Mouse (Mus musculus) embryo, embryonic 10 days (tissue): ENCODE measurements at regions not wholly inside any gene's neighbourhood (a gene's known extent, or its start where the extent isn't known, plus 50 kb on each side); places are given as distances from the start of the nearest gene placed in this dataset.

Experiments
- DNase-seq: peaks from one replicate; pipeline ENCODE4 v3.0.0-alpha.2; 2015; ENCODE audit warnings: low spot score

- no peak for DNase-seq
These were observed 58.7 kb downstream of the Mycn start for GRCm38 (mm10) chr12:12882931-12883553.

DNA sequence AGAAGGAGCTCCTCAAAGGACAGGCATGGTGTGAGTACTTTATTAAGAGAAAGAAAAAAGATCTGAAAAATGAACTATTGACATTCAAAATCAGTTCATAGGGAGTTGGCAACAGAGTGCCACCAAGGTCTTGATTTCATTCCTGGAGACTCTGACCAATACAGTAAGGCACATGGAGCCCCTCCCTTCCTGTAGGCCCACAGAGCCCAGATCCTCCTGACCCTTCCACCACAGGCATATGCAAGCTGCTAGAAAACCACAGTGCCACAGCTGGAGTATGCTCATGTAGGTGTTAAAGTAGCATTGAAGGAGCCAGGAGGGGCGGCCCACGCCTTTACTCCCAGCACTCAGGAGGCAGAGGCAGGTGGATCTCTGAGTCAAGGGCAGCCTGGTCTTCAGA is 63.7 kb downstream of the Mycn start:
- DNase-seq, result no peak

DNA sequence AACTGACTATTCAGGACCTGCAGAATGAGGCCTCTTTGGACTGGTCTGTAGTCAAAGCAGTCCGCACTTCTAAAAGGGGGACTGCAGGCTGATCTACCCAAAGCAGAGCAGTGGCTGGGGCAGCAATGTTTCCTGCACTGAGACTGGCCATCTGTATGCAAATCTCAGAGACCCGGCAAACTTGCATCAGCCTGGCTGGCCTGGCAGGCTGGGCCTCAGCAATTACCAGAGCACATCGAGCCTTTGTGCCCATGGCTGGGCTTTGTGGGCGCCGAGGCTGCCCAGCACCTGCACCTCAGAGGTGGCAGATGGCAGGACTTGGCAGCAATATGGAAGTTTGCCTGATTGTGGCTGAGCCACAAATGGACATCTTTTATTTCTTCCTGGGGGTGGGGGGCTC is 64.2 kb downstream of the Mycn start:
- DNase-seq, result peak; percentile 35

DNA sequence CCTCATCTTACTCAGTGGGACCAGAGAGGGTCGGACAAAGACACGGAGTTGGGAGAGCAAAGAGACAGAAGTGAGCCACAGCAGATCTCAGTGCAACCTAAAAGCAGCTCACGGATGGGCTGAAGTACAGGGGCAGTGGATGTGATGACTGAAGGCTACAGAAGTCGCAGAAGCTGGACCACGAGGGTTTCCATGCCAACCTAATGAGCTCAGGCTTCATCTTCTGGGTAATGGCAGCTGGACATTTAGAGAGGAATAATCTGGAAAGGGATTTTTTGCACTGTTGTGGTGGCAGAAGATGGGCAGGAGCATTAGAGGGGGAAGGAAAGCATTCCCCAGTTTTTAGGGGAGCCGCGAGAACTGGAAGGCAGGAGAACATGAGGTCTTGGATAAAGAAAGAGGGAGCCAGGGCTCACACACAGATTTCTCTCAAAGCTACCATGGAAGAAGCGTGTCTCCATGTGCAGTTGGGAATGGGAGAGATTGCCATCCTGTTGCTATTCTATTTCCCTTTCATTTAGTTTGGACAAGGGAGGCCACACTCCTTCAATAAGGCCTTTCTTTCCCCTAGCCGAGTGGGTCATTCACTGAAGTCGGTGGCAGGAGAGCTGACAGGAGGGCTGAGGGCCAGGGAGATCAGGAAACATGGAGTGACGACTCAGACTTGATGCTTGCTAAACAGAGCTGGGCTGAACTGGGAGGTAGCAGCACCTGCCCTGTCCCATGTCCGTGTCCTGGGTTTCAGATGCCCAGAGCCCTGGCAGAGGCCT is 65.6 kb downstream of the Mycn start:
- DNase-seq, result peak; percentile 27

- no peak for DNase-seq
These were observed 68.2 kb downstream of the Mycn start for GRCm38 (mm10) chr12:12873551-12873950.

- no peak for DNase-seq
These were observed 68.7 kb downstream of the Mycn start for GRCm38 (mm10) chr12:12872974-12873373.

- no peak for DNase-seq
These were observed 70.4 kb downstream of the Mycn start for GRCm38 (mm10) chr12:12871272-12871671.

DNA sequence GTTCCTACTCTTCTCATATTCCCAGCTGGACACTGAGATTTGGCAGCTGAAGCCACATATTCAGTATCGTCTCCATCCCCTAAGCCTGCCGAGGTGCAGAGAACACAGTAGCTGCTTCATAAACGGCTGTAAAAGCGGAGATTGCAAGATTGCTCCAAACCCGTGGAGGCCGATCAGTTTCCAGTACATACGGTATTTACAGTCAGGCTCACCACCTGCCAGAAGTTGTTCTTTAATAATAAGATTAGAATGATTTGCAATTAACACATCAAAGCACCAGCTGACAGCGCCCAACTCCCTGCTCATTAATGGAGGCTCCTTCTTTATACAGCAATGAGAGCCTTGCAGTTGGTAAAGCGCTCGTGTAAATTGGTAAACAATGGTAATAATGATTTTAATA is 75.1 kb downstream of the Mycn start:
- DNase-seq, result no peak

- DNase-seq, result peak; percentile 68
These were observed 91.0 kb downstream of the Mycn start for GRCm38 (mm10) chr12:12850681-12851080.

- no peak for DNase-seq
These were observed 95.0 kb downstream of the Mycn start for GRCm38 (mm10) chr12:12846716-12847115.

- DNase-seq, result peak; percentile 67
These were observed 99.3 kb downstream of the Mycn start for GRCm38 (mm10) chr12:12842247-12842957.

- no peak for DNase-seq
These were observed 100.1 kb downstream of the Mycn start for GRCm38 (mm10) chr12:12841385-12842238.

GRCm38 (mm10) chr12:12840661-12841384 is 100.9 kb downstream of the Mycn start:
- peak; percentile 63 for DNase-seq

GRCm38 (mm10) chr12:12837775-12838174 is 103.9 kb downstream of the Mycn start:
- DNase-seq, result no peak

GRCm38 (mm10) chr12:12827821-12828641 is 113.7 kb downstream of the Mycn start:
- peak; percentile 11 for DNase-seq

GRCm38 (mm10) chr12:12827379-12827778 is 114.3 kb downstream of the Mycn start:
- DNase-seq, result no peak

GRCm38 (mm10) chr12:12826431-12826830 is 115.3 kb downstream of the Mycn start:
- DNase-seq, result no peak

DNA sequence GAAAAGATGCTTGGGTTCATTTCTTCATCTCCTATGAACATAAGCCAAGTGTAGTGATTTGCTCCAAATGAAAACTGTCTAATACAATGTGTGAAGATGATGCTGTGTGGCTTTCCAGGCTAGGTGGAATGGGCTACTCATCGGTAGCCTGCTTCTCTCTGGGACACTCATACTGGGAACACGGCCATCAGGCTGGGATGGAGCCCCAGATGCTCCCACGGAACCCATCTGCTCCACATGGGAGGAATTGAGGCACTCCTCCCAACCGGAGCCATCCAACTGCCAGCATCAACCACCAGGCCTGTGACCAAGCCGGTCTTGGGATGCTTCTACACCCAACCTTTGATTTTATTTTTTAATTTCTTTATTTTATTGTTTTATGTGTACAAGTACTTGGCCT is 115.9 kb downstream of the Mycn start:
- DNase-seq, result no peak

GRCm38 (mm10) chr12:12821473-12821872 is 120.2 kb downstream of the Mycn start:
- no peak for DNase-seq

GRCm38 (mm10) chr12:12820668-12821351 is 120.9 kb downstream of the Mycn start:
- no peak for DNase-seq
